Mouse (Mus musculus) layer of hippocampus, adult 2 months (tissue): Measurements from ENCODE around the gene Tfap2c. TPM values are rescaled to one million over a fixed set of nuclear protein-coding genes. Genes with fewer than 3 reads are reported as not detected.

Experiments used
- DNase-seq, 2 experiments: peaks; one replicate each; pipeline ENCODE4 v3.0.0; 2022; ENCODE audit warnings: low spot score in 2 of 2
- H3K27ac ChIP-seq: fragments of 200-600 bp; 2 replicates; pipeline ENCODE4 v1.8.1; 2022
- H3K4me3 ChIP-seq: fragments of 200-600 bp; 2 replicates; pipeline ENCODE4 v1.8.1; 2022; ENCODE audit warnings: mild to moderate bottlenecking
- CTCF ChIP-seq: fragments of 200-600 bp; conservative IDR thresholded peaks from 2 replicates; pipeline ENCODE4 v1.8.1; 2022; ENCODE audit warnings: antibody characterized with exemption, mild to moderate bottlenecking, moderate library complexity
- total RNA-seq, 2 experiments: library from RNA; stranded (reverse); gene quantifications; 2 replicates each; pipeline ENCODE4 v1.2.3; 2021

Gene Tfap2c
- total RNA-seq, 2 experiments from 2014 or later, result 0.20 to 0.26 TPM

DNA sequence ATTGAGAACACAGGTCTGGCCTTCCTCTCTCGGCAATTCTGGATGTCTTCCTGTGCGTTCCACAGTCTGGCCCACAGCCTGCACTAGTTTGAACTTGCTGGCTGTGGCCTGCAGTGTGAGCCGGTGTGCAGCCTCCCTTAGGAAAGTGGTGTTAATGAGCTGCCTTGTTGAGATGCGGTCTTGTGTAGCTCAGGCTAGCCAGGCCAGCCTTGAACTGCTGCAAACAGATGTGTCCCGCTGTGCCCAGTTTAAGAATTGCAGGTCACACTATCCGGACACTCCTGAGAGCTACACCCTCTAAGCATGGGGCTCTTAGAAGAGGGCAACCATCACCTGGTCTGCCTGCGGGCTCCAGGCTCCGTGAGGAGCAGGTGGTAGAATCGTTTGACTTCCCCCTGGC lies 18.4 kb downstream of the Tfap2c start:
- no peak for TF ChIP-seq CTCF
- Histone ChIP-seq H3K27ac (no peak overlapping the region), H3K4me3 (no peak overlapping the region)
- DNase-seq, result no peak

GRCm38 (mm10) chr2:172568466-172568865 lies 19.1 kb downstream of the Tfap2c start:
- no peak for TF ChIP-seq CTCF
- DNase-seq, result no peak
- no peak overlapping the region for H3K27ac ChIP-seq
- H3K4me3 ChIP-seq, result no peak overlapping the region

DNA sequence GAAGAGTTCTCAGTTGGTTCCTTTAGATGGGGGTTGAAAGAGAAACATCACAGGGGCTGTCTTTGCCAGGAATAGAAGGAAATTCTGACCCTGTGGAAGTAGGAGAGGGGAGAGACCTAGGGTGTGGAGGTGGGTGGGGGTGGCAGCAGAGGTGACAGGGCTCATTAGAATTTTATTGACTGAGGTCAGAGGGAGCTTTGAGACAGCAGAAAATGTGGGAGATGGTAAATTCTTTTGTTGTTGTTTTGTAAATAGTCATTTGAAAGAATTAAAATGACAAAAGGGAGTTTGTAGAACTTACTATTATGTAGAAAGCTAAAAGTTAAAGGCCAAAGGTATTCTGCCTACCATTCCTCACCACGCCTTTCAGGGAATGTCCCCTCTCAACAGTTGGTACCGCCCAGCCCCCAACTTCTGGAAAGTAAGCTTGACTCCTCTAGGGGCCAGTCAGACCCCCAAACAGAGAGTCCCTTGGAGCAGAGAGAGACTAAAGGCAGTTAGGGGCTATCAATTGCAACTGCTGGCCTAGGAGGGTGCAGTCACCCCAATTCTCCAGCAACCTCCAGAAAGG lies 27.9 kb downstream of the Tfap2c start:
- no peak for DNase-seq
- H3K27ac ChIP-seq, result no peak overlapping the region
- TF ChIP-seq CTCF, result no peak
- H3K4me3 ChIP-seq, result no peak overlapping the region

DNA sequence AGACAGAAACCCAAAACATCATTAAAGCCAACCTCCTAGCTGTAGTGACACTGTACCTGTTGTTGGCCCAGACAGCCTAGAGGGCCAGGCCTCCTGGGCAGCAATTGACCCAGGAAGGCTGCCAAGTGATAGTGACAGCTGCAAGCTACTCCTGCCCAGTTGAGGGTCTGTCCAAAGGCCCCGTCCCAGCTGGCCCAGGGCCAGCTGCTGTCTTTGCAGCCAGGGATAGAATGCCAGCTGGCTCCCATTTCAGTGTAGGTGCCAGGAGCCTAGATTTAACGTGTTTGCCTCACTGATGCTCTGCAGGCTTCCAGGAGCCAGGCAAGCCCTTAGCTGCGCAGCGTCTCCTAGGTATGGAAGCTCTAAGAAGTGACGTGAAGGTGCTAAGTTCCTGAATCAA lies 29.8 kb downstream of the Tfap2c start:
- no peak for TF ChIP-seq CTCF
- Histone ChIP-seq H3K4me3 (no peak overlapping the region), H3K27ac (no peak overlapping the region)
- DNase-seq, result peak in 1 of 2 experiments; percentile 8

GRCm38 (mm10) chr2:172580536-172581265 lies 31.3 kb downstream of the Tfap2c start:
- DNase-seq, result peak in 1 of 2 experiments; percentile 5
- no peak overlapping the region for H3K27ac ChIP-seq

DNA sequence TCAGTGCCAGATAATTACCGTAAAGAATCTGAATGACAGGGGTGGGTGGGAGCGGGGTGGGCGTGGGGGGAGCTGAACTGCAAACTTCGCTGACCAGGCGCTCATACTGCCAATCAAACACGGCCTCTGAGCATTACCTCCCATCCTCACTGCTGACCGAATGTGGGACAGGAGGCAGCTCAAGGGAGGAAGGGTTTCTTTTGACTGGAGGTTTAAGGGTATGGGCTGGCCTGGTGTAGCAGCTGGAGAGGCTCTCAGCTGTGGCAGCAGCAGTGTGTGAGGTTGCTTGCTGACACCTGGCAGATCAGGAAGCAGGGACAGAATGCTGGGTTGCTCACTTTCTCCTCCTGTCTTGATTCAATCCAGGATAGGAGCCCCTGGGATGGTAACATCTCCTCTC lies 33.9 kb downstream of the Tfap2c start:
- TF ChIP-seq CTCF, result no peak
- no peak overlapping the region for H3K4me3 ChIP-seq
- no peak for DNase-seq
- H3K27ac ChIP-seq, result no peak overlapping the region

More at GRCm38 (mm10) chr2:172580536-172581265, 31.3 kb downstream of the Tfap2c start:
- TF ChIP-seq CTCF, result no peak
- H3K4me3 ChIP-seq, result no peak overlapping the region

GRCm38 (mm10) chr2:172585329-172585728 lies 35.9 kb downstream of the Tfap2c start:
- no peak for DNase-seq
- TF ChIP-seq CTCF, result no peak

GRCm38 (mm10) chr2:172589048-172589447 lies 39.7 kb downstream of the Tfap2c start:
- DNase-seq, result no peak
- H3K27ac ChIP-seq, result no peak overlapping the region
- no peak overlapping the region for H3K4me3 ChIP-seq
- TF ChIP-seq CTCF, result no peak

More at GRCm38 (mm10) chr2:172585329-172585728, 35.9 kb downstream of the Tfap2c start:
- no peak overlapping the region for H3K27ac ChIP-seq
- no peak overlapping the region for H3K4me3 ChIP-seq

- no peak overlapping the region for H3K27ac ChIP-seq
- H3K4me3 ChIP-seq, result no peak overlapping the region
- no peak for TF ChIP-seq CTCF
- DNase-seq, result no peak
Observed at GRCm38 (mm10) chr2:172590839-172591238, 41.4 kb downstream of the Tfap2c start.

- no peak overlapping the region for H3K4me3 ChIP-seq
- TF ChIP-seq CTCF, result no peak
- no peak for DNase-seq
- no peak overlapping the region for H3K27ac ChIP-seq
Observed at GRCm38 (mm10) chr2:172594326-172594725, 44.9 kb downstream of the Tfap2c start.

DNA sequence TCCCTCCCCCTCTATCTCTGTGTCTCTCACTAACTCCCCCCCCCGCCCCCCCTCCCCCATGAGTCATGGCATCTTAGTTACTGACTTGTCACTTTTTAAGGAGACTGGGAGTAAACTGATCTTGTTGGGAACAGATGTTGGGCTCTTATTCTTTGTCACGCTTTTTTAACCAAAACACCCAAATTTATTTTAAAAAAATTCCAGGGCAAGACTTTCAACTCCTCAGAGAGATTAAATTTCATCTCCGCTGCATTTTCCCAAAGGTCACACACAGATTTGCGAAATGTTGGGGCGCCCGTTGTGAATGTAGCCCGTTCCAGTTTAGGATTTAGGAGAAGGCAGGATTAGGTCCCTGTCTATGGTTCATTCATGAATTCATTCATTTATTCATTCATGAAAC lies 47.7 kb downstream of the Tfap2c start:
- DNase-seq, result no peak
- no peak overlapping the region for H3K27ac ChIP-seq
- TF ChIP-seq CTCF, result no peak

GRCm38 (mm10) chr2:172597881-172598280 lies 48.5 kb downstream of the Tfap2c start:
- H3K4me3 ChIP-seq, result no peak overlapping the region
- DNase-seq, result no peak
- no peak for TF ChIP-seq CTCF
- H3K27ac ChIP-seq, result no peak overlapping the region

More for the DNA sequence above, 47.7 kb downstream of the Tfap2c start:
- no peak overlapping the region for H3K4me3 ChIP-seq

DNA sequence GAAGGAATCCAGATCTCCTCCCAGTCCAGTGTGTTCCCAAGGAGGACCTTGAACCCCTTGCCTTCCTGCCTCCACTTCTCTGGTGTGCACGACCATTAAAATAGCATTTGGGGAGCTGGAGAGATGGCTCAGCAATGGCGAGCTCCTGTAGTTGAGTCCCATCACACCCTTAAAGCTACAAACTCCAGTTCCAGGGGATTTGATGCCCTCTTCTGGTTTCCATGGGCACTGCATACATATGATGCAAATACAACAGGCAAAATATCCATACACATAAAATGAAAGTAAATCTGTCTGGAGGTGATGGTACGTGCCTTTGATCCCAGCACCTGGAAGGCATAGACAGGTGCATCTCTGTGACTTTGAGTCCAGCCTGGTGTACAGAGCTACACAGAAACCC lies 55.2 kb downstream of the Tfap2c start:
- Histone ChIP-seq H3K27ac (no peak overlapping the region), H3K4me3 (no peak overlapping the region)
- peak; percentile 17; the same call in 1 of the 2 replicates for TF ChIP-seq CTCF
- no peak for DNase-seq

DNA sequence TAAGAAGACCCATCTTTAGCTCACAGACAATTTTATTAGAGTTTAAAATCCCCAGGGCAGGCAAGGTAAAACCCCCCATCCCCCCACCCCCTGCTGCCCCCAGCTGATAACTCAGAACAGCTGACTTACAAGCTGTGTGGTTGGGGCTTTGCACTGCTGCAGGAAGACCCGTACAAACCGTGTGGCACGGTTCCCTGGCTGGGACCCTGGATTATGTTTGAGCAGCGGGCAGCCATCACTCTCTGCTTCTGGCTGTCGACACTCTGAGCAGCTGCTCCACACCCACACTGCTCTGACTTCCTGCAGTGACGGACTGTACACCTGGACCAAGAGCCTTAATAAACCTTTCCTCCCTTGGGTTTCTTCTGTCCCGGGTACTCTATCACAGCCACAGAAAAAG lies 56.2 kb downstream of the Tfap2c start:
- H3K4me3 ChIP-seq, result no peak overlapping the region
- TF ChIP-seq CTCF, result no peak
- no peak for DNase-seq
- H3K27ac ChIP-seq, result no peak overlapping the region
